Mouse (Mus musculus): ENCODE results near the gene Spdye4b. TPM values are rescaled to one million over a fixed set of nuclear protein-coding genes. Genes with fewer than 3 reads are reported as not detected.

The Spdye4b gene
- polyA plus RNA-seq, 1 experiment from 2014 or later = not detected

DNA sequence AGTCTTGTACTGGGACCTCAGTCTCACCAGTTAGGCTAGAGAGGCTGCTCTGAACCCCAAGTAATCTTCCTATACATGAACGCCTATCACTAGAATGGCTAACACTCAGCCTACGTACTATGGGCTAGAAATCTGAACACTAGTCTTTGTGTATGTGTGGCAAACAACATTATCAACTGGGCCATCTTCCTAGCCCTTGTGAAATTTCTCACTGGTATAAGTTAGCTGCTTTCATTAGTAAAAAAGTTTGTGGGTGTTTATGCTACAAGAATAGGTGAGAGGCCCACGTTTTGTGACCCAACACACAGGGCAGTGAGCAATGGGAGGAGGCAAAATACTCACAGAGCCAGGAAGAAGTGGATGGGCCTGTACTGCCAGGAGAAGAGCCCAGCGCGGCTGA lies 40.2 kb downstream of the Spdye4b start:
- WGBS (ENCODE audit: insufficient replicate concordance) = 58% methylated on average over 5 of the region's 5 CpGs

DNA sequence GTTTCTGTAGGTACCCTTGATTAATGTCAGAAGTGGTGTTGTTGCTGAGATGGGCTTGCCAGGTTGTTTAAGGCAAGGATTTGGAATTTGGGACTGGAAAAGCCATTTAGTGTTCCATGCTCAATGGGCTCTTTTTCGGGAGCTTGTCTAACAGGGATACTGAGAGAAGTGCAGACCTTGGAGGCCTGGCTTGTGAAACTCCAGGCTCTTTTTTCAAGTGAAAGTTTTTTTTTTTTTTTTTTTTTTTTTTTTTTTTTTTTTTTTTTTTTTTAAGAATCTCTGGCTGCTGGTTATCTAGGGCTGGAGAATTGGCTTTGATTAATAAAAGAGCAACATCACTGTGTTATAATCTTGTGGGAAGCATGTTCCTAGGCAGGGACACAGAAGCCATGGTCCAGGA lies 41.5 kb downstream of the Spdye4b start:
- Histone ChIP-seq H3K36me3 (replicated peaks) (no peaks in the 10 kb centered on the region), H3K9me3 (replicated peaks) (no peaks in the 10 kb centered on the region), H3K27me3 (no peaks in the 10 kb centered on the region; the same call in 1 of the 2 replicates), H3K4me2 (no peak overlapping the region), H3K4me3 (replicated peaks) (no peak overlapping the region), H3K4me1 (replicated peaks) (no peaks in the 10 kb centered on the region), H3K27ac (replicated peaks) (no peak overlapping the region), H3K9ac (no peak overlapping the region)
- WGBS (ENCODE audit: insufficient replicate concordance) = 51% methylated on average over 1 of the region's 1 CpGs
- ATAC-seq (ENCODE audit: insufficient read depth) = no peak

More for the DNA sequence above, 40.2 kb downstream of the Spdye4b start:
- H3K36me3 ChIP-seq (replicated peaks) = no peaks in the 10 kb centered on the region
- no peak overlapping the region for H3K4me2 ChIP-seq
- H3K4me1 ChIP-seq (replicated peaks) = no peaks in the 10 kb centered on the region
- H3K9ac ChIP-seq = no peak overlapping the region
- ATAC-seq (ENCODE audit: insufficient read depth) = no peak
- no peaks in the 10 kb centered on the region for H3K9me3 ChIP-seq (replicated peaks)
- no peaks in the 10 kb centered on the region; the same call in 1 of the 2 replicates for H3K27me3 ChIP-seq
- no peak overlapping the region for H3K27ac ChIP-seq (replicated peaks)
- no peak overlapping the region for H3K4me3 ChIP-seq (replicated peaks)

DNA sequence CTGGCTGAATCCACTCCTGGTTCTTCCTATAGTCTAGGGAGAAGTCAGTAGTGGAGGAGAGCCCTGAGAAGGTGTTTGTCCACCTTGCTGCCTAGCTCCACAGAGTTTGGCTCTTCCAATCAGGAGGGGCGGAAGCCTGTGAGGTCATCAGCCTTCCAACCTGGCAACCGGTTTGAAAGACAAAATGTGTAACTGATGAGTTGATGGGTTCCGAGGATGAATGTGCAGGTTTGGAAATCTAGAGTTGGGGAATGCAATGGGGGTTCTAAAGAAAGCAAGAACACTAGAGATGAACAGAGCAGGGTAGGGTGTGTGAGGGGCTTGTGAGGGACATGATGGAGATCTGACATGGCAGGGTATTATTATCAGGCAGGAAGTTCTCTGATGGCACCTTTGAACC lies 46.0 kb downstream of the Spdye4b start, which contains the start of gene Spdye4a:
Spdye4a (minus strand) TSS at position 101 of the 400 bp plus-strand sequence.
- Histone ChIP-seq H3K27me3 (no peaks in the 10 kb centered on the region), H3K9me3 (replicated peaks) (no peaks in the 10 kb centered on the region), H3K4me3 (replicated peaks) (no peak within 1 kb of the TSS), H3K4me1 (replicated peaks) (no peaks in the 10 kb centered on the region), H3K27ac (replicated peaks) (no peak within 1 kb of the TSS), H3K36me3 (replicated peaks) (no peaks in the 10 kb centered on the region), H3K9ac (no peak within 1 kb of the TSS), H3K4me2 (no peak within 1 kb of the TSS)
- no peak for ATAC-seq (ENCODE audit: insufficient read depth)
- 58% methylated on average over 3 of the region's 3 CpGs for WGBS (ENCODE audit: insufficient replicate concordance)

DNA sequence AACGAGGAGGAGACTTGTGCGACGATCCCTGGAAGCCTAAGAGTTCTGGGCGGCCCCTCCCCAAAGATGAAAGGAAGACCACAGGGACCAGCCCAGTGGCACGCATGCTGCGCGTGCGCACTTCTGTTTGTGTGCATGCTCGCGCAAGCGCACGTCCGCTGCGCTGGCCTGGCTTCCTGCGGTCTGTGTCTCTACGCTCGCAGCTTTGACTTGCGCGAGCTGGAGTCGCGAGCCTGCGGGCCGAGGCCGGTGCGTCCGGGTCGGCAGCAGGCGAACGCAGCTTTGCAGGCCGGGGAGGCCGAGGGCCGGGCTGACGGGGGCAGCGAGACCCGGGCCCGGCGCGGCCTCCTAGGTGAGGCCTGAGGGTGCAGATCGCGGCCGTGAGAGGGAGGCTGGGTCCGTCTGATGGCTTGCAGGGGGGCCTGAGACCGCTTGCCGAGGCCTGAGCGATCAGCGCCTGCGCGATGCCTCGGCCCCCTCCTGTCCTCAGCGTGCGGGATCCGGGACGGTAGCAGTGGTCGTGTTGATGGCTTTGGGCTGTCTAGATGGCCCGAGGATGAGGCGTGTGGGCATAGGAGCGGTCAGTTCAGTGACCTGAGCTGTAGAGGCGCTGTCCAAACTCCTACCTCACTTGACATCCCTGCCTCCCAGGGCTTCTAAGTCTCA lies 54.3 kb downstream of the Spdye4b start, which contains the start of gene Zfp12:
Zfp12 (plus strand) TSS at position 136 of the 666 bp plus-strand sequence.
- H3K9ac ChIP-seq = peak within 1 kb of the TSS; percentile 73
- H3K4me3 ChIP-seq (replicated peaks) = peak within 1 kb of the TSS; percentile 71
- ATAC-seq (ENCODE audit: insufficient read depth) = peak; percentile 93
- peak within 1 kb of the TSS; percentile 69 for H3K27ac ChIP-seq (replicated peaks)
- peaks cover 24% of the 10 kb centered on the region for H3K4me1 ChIP-seq (replicated peaks)
- no peaks in the 10 kb centered on the region for H3K27me3 ChIP-seq
- H3K4me2 ChIP-seq = peak within 1 kb of the TSS; percentile 86
- no peaks in the 10 kb centered on the region for H3K9me3 ChIP-seq (replicated peaks)
- WGBS (ENCODE audit: insufficient replicate concordance) = under 1% methylated on average over 58 of the region's 58 CpGs
- 0 out of 2 replicates have a peak, but pooled peaks cover 4% of the 10 kb centered on the region for H3K36me3 ChIP-seq (replicated peaks)

DNA sequence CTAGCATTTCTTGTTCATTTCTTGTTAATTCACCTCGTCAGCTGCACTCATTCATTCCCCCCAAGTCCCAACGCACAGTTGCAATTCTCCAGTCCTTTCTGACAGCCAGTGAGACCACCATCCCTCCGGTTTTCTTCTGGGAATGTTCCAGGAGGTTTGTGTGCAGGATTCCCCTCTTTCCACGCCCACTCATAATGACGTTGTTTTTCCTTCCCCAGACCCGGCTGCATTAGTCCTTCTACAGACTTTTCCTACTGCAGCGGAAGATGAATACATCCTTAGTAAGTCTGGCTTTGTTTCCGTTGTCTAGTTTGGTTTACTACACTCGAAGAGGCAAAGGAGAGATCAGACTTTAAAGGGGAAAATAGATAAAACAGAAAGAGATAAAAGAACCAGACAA lies 55.2 kb downstream of the Spdye4b start:
- H3K9ac ChIP-seq = peak overlapping the region; percentile 73
- no peak for ATAC-seq (ENCODE audit: insufficient read depth)
- 35% methylated on average over 9 of the region's 9 CpGs for WGBS (ENCODE audit: insufficient replicate concordance)
- 0 out of 2 replicates have a peak, but pooled peaks cover 13% of the 10 kb centered on the region for H3K36me3 ChIP-seq (replicated peaks)
- no peaks in the 10 kb centered on the region for H3K27me3 ChIP-seq
- peak overlapping the region; percentile 86 for H3K4me2 ChIP-seq
- H3K4me1 ChIP-seq (replicated peaks) = peaks cover 24% of the 10 kb centered on the region
- H3K4me3 ChIP-seq (replicated peaks) = peak overlapping the region; percentile 71
- H3K27ac ChIP-seq (replicated peaks) = no peak overlapping the region
- H3K9me3 ChIP-seq (replicated peaks) = no peaks in the 10 kb centered on the region

DNA sequence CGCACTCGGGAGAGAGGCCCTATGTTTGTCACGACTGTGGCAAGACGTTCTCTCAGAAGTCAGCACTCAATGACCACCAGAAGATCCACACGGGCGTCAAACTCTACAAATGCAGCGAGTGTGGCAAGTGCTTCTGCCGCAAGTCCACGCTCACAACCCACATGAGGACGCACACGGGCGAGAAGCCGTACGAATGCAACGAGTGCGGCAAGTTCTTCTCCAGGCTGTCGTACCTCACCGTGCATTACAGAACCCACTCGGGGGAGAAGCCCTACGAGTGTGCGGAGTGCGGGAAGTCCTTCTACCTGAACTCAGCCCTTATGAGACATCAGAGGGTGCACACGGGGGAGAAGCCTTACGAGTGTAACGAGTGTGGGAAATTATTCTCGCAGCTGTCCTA lies 64.1 kb downstream of the Spdye4b start:
- no peak for ATAC-seq (ENCODE audit: insufficient read depth)
- H3K4me1 ChIP-seq (replicated peaks) = no peaks in the 10 kb centered on the region
- 91% methylated on average over 26 of the region's 26 CpGs for WGBS (ENCODE audit: insufficient replicate concordance)

DNA sequence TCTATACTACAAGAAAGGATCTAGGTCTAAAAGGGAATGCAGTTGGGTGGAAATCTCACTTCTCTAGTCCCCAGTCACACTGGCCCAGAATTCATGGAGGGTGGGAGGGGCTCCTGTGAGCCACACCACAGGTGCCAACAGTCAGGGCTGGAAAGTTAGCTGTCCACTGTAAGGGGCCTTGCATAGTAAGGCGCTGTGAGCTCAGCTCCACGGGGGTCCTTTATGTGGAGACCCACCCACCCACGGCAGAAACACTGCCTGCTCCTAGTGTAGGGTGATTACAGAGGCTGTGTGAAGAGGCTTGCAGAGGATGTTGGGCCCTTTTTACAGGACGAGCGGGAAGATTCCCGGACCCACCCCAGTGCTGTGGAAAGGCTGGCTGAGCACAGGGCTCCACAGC lies 71.2 kb downstream of the Spdye4b start:
- Histone ChIP-seq H3K9me3 (replicated peaks) (no peaks in the 10 kb centered on the region), H3K36me3 (replicated peaks) (no peaks in the 10 kb centered on the region), H3K9ac (no peak overlapping the region), H3K27ac (replicated peaks) (no peak overlapping the region), H3K4me2 (no peak overlapping the region), H3K4me1 (replicated peaks) (peaks cover 13% of the 10 kb centered on the region), H3K27me3 (peaks cover 67% of the 10 kb centered on the region), H3K4me3 (replicated peaks) (no peak overlapping the region)
- WGBS (ENCODE audit: insufficient replicate concordance) = 40% methylated on average over 6 of the region's 6 CpGs
- no peak for ATAC-seq (ENCODE audit: insufficient read depth)

More for the DNA sequence above, 64.1 kb downstream of the Spdye4b start:
- H3K4me3 ChIP-seq (replicated peaks) = no peak overlapping the region
- no peaks in the 10 kb centered on the region for H3K9me3 ChIP-seq (replicated peaks)
- H3K9ac ChIP-seq = no peak overlapping the region
- no peak overlapping the region for H3K27ac ChIP-seq (replicated peaks)
- H3K36me3 ChIP-seq (replicated peaks) = peaks cover 62% of the 10 kb centered on the region
- no peaks in the 10 kb centered on the region for H3K27me3 ChIP-seq
- no peak overlapping the region for H3K4me2 ChIP-seq

DNA sequence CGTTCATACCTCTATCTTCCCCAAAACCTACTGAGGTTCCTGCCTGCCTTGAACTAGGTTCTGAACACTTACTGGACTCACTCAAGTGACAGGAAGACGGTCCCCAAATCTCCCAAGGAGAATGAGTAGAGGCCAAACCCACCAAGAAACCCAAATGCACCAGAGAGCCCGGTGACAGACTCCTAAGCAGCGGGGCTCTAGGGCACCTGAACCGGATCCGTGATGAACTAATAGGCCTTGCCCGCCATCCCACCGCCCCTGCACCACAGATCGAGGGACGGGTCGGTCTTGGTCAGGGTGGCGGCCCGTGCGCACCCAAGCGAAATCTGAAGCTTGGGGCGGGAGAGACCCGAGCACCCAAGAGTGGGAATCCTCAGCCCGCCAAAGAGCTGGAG lies 72.0 kb downstream of the Spdye4b start:
- H3K4me1 ChIP-seq (replicated peaks) = peaks cover 13% of the 10 kb centered on the region
- no peaks in the 10 kb centered on the region for H3K36me3 ChIP-seq (replicated peaks)
- no peak overlapping the region for H3K4me3 ChIP-seq (replicated peaks)
- ATAC-seq (ENCODE audit: insufficient read depth) = no peak
- no peak overlapping the region for H3K27ac ChIP-seq (replicated peaks)
- no peaks in the 10 kb centered on the region for H3K9me3 ChIP-seq (replicated peaks)
- peaks cover 75% of the 10 kb centered on the region for H3K27me3 ChIP-seq
- no peak overlapping the region for H3K4me2 ChIP-seq
- 15% methylated on average over 18 of the region's 18 CpGs for WGBS (ENCODE audit: insufficient replicate concordance)
- no peak overlapping the region for H3K9ac ChIP-seq

DNA sequence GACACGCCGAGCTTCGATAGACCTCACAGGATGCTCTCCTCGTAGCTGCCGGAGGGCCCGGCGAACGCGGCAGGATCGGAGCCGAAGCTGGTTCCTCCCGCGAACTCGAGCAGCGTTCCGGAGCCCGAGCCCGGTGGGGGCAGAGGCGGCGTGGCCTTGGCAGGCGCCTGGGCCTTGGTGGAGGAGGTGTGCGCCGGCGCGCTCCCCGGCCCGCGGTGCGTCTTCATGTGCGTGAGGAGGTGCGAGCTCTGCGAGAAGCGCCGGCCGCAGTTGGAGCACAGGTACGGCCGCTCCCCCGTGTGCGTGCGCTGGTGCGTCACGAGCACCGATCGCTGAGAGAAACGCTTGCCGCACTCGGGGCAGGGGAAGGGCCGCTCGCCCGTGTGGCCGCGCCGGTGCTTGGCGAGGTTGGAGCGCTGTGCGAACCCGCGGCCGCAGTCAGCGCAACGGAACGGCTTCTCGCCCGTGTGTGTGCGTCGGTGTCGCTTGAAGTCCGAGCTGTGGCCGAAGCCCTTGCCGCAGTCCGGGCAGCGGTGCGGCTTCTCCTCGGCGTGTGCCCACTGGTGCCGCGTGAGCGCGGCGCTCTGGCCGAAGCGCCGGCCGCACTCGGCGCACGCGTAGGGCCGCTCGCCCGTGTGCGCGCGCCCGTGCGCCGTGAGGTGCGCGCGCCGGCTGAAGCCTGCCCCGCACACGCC lies 72.5 kb downstream of the Spdye4b start:
- peaks cover 80% of the 10 kb centered on the region for H3K27me3 ChIP-seq
- H3K4me1 ChIP-seq (replicated peaks) = peaks cover 13% of the 10 kb centered on the region
- peak overlapping the region; percentile 54 for H3K4me2 ChIP-seq
- H3K4me3 ChIP-seq (replicated peaks) = peak overlapping the region; percentile 34
- no peak overlapping the region for H3K9ac ChIP-seq
- no peaks in the 10 kb centered on the region for H3K36me3 ChIP-seq (replicated peaks)
- WGBS (ENCODE audit: insufficient replicate concordance) = 5% methylated on average over 103 of the region's 103 CpGs
- no peak overlapping the region for H3K27ac ChIP-seq (replicated peaks)
- ATAC-seq (ENCODE audit: insufficient read depth) = no peak
- H3K9me3 ChIP-seq (replicated peaks) = no peaks in the 10 kb centered on the region

DNA sequence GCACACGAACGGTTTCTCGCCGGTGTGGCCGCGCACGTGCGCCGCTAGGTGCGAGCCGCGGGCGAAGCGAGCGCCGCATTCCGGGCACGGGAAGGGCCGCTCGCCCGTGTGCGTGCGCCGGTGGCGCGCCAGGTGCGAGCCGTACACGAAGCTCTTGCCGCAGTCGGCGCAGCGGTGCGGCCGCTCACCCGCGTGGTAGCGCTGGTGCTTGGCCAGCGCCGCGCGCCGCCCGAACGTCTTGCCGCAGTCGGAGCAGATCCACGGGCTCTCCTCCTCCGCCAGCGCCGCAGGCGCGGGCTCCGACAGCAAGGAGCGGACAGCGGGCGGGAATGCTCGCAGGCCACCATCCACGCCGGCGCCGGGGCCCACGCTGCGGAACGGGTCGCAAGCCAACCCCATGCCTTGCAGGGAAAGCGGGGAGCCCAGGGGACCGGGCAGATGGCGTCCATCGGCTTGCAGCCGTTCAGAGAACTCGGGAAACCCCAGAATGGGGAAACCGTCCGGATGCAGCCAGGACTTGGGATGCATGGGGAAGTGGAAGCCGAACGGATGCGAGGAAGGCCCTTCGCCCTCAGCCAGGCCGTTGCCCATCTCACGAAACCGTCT lies 73.2 kb downstream of the Spdye4b start:
- no peak for ATAC-seq (ENCODE audit: insufficient read depth)

More for the DNA sequence above, 73.2 kb downstream of the Spdye4b start:
- Histone ChIP-seq H3K36me3 (replicated peaks) (no peaks in the 10 kb centered on the region), H3K9ac (no peak overlapping the region), H3K4me1 (replicated peaks) (peaks cover 13% of the 10 kb centered on the region), H3K4me3 (replicated peaks) (peak overlapping the region; percentile 34), H3K4me2 (peak overlapping the region; percentile 54), H3K27ac (replicated peaks) (no peak overlapping the region), H3K27me3 (peaks cover 84% of the 10 kb centered on the region), H3K9me3 (replicated peaks) (no peaks in the 10 kb centered on the region)
- WGBS (ENCODE audit: insufficient replicate concordance) = 5% methylated on average over 81 of the region's 81 CpGs
